Mouse (Mus musculus): ENCODE data around the gene Spem2.

Spem2 gene

GRCm38 (mm10) chr11:69797924-69798323 is 20.3 kb downstream of the Spem2 start:
- no peak for DNase-seq

- DNase-seq = no peak
Measured at GRCm38 (mm10) chr11:69795983-69796435, 22.3 kb downstream of the Spem2 start.

GRCm38 (mm10) chr11:69795168-69795982 is 22.9 kb downstream of the Spem2 start, which contains the start of gene Chrnb1:
Gene Chrnb1, minus strand, starts transcription at chr11:69795943.
- DNase-seq = peak; percentile 80

GRCm38 (mm10) chr11:69793429-69793828 is 24.8 kb downstream of the Spem2 start:
- no peak for DNase-seq

GRCm38 (mm10) chr11:69791420-69791819 is 26.8 kb downstream of the Spem2 start:
- DNase-seq = no peak

GRCm38 (mm10) chr11:69789431-69789830 is 28.8 kb downstream of the Spem2 start:
- DNase-seq = no peak

- no peak for DNase-seq
Measured at GRCm38 (mm10) chr11:69787306-69787705, 31.0 kb downstream of the Spem2 start.

- DNase-seq = no peak
Measured at GRCm38 (mm10) chr11:69784793-69785272, 33.4 kb downstream of the Spem2 start.

- DNase-seq = no peak
Measured at GRCm38 (mm10) chr11:69781828-69782227, 36.4 kb downstream of the Spem2 start.

- no peak for DNase-seq
Measured at GRCm38 (mm10) chr11:69778985-69779384, 39.3 kb downstream of the Spem2 start.

GRCm38 (mm10) chr11:69778258-69778982 is 39.8 kb downstream of the Spem2 start:
- DNase-seq = no peak

GRCm38 (mm10) chr11:69777504-69778257 is 40.6 kb downstream of the Spem2 start:
- no peak for DNase-seq

- no peak for DNase-seq
Measured at GRCm38 (mm10) chr11:69776488-69776887, 41.8 kb downstream of the Spem2 start.

GRCm38 (mm10) chr11:69775716-69776115 is 42.5 kb downstream of the Spem2 start:
- no peak for DNase-seq

GRCm38 (mm10) chr11:69774961-69775360 is 43.3 kb downstream of the Spem2 start:
- no peak for DNase-seq

- no peak for DNase-seq
Measured at GRCm38 (mm10) chr11:69767625-69767909, 50.7 kb downstream of the Spem2 start.

GRCm38 (mm10) chr11:69766872-69767624 is 51.2 kb downstream of the Spem2 start:
- DNase-seq = no peak
